Mouse (Mus musculus): Measurements from ENCODE around the gene Unc5a. TPM values are rescaled to one million over a fixed set of nuclear protein-coding genes. Genes with fewer than 3 reads are reported as not detected.

Gene Unc5a
- polyA plus RNA-seq, 1 experiment: 0.05 TPM

DNA sequence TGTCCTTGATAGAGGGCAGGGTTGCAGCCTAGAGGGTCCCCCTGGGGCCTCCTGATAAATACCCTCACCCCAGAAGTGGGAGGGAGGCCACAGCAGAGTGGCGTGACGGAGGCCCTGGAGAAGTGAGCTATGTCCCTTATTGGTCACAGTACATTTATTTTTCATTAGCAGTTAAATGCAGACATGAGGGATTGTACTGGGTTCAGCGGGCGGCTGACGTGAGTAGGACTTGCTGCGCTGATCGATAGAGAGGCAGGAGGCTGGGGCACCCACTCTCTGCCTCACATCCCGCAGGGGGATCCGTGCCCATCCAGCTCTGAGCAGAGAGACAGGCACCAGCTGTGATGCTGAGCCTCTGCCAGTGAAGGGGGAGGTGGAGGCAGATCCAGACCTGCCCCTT lies 38.2 kb downstream of the Unc5a start:
- no peak overlapping the region for H3K4me2 ChIP-seq (ENCODE audit: low read depth)
- peaks cover 49% of the 10 kb centered on the region for H3K27me3 ChIP-seq (ENCODE audit: control insufficient read depth, insufficient read depth, insufficient read length)
- TF ChIP-seq MYOG (IDR thresholded peaks at IDR 0.05; ENCODE audit: control insufficient read depth in 1 of 3, insufficient read depth in 1 of 3, insufficient read length in 2 of 3, low read depth in 2 of 3) (no peak), TCF12 (IDR thresholded peaks at IDR 0.05; ENCODE audit: insufficient read depth, poor library complexity, severe bottlenecking) (no peak), MYOD1 (IDR thresholded peaks at IDR 0.05; ENCODE audit: control insufficient read depth in 1 of 3, insufficient read length in 2 of 3, low read depth in 2 of 3) (no peak), REST (IDR thresholded peaks at IDR 0.05; ENCODE audit: insufficient read depth, insufficient read length) (no peak), E2F4 (IDR thresholded peaks at IDR 0.05; ENCODE audit: insufficient read depth) (no peak), CEBPB (IDR thresholded peaks at IDR 0.05; ENCODE audit: insufficient read depth, poor library complexity, severe bottlenecking) (no peak), POLR2AphosphoS2 (IDR thresholded peaks at IDR 0.05; ENCODE audit: insufficient read length, low read depth) (no peak), MAX (IDR thresholded peaks at IDR 0.05; ENCODE audit: low read depth) (no peak), TCF3 (IDR thresholded peaks at IDR 0.05; ENCODE audit: insufficient read length, low read depth) (no peak), SRF (IDR thresholded peaks at IDR 0.05; ENCODE audit: control insufficient read depth, insufficient read length, low read depth) (no peak), POLR2A (IDR thresholded peaks at IDR 0.05; ENCODE audit: insufficient read length, low read depth) (no peak), USF1 (IDR thresholded peaks at IDR 0.05; ENCODE audit: low read depth) (no peak)
- no peaks in the 10 kb centered on the region for H3K36me3 ChIP-seq (ENCODE audit: control insufficient read depth, insufficient read depth)
- no peak overlapping the region for H3K4me3 ChIP-seq
- H3K79me2 ChIP-seq (ENCODE audit: control insufficient read depth, insufficient read depth): no peaks in the 10 kb centered on the region
- H3ac ChIP-seq (ENCODE audit: control insufficient read depth, insufficient read length): no peak overlapping the region

DNA sequence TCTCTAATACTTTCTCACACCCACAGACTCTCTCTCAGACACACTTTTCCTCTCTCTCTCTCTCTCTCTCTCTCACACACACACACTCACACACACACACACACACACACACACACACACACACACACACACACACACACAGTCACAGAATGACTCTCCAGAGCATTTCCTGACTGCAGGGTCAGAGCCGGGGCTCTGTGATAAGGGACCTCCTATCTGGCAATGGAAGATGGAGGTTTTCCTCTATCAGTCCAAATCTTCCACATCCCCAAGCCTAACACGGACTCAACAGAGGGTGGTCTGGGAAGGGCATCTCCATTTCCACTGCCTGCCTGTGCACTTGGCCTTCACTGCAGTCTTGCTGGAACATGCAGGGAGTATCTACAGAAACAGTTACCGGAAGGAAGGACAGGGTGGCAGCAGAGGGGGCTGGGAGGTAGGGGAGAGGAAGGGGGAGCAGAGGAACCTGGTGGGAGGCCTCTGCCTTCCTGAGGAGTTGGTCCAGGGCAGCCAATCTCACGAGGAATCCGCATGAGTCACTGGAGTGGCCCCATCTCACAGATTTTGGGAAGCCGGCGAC lies 39.1 kb downstream of the Unc5a start:
- Histone ChIP-seq H3K4me2 (ENCODE audit: low read depth) (no peak overlapping the region), H3K27me3 (ENCODE audit: control insufficient read depth, insufficient read depth, insufficient read length) (peaks cover 53% of the 10 kb centered on the region), H3K4me3 (no peak overlapping the region)

DNA sequence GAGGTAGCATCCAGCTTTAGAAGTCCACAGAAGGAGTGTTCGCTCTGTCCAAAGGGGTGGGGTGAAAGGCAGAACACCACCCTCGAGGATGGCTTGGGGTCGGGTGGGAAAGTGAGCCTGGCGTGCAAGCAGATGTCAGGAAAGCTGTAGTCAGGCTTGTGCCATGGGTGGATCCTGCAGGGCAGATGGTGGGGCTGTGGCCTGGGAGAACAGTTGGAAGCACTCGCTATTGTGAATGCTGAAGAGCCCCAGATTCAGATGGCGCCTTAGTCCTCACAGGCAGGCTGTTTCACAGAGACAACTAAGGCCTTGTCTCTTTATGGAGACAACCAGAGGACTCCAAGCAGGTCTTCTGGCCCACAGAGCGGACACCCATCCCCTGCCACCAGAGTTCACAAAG lies 43.0 kb downstream of the Unc5a start:
- no peak for TF ChIP-seq MYOD1 (IDR thresholded peaks at IDR 0.05; ENCODE audit: control insufficient read depth in 1 of 3, insufficient read length in 2 of 3, low read depth in 2 of 3)
- Histone ChIP-seq H3K4me3 (no peak overlapping the region), H3K36me3 (ENCODE audit: control insufficient read depth, insufficient read depth) (no peaks in the 10 kb centered on the region), H3K27me3 (ENCODE audit: control insufficient read depth, insufficient read depth, insufficient read length) (peaks cover 76% of the 10 kb centered on the region), H3ac (ENCODE audit: control insufficient read depth, insufficient read length) (no peak overlapping the region), H3K4me2 (ENCODE audit: low read depth) (no peak overlapping the region), H3K79me2 (ENCODE audit: control insufficient read depth, insufficient read depth) (no peaks in the 10 kb centered on the region)

More for the DNA sequence above, 39.1 kb downstream of the Unc5a start:
- TF ChIP-seq CEBPB (IDR thresholded peaks at IDR 0.05; ENCODE audit: insufficient read depth, poor library complexity, severe bottlenecking) (no peak), E2F4 (IDR thresholded peaks at IDR 0.05; ENCODE audit: insufficient read depth) (no peak), USF1 (IDR thresholded peaks at IDR 0.05; ENCODE audit: low read depth) (no peak), SRF (IDR thresholded peaks at IDR 0.05; ENCODE audit: control insufficient read depth, insufficient read length, low read depth) (no peak), MYOD1 (IDR thresholded peaks at IDR 0.05; ENCODE audit: control insufficient read depth in 1 of 3, insufficient read length in 2 of 3, low read depth in 2 of 3) (no peak), TCF3 (IDR thresholded peaks at IDR 0.05; ENCODE audit: insufficient read length, low read depth) (no peak), MAX (IDR thresholded peaks at IDR 0.05; ENCODE audit: low read depth) (no peak), POLR2AphosphoS2 (IDR thresholded peaks at IDR 0.05; ENCODE audit: insufficient read length, low read depth) (no peak), REST (IDR thresholded peaks at IDR 0.05; ENCODE audit: insufficient read depth, insufficient read length) (no peak), MYOG (IDR thresholded peaks at IDR 0.05; ENCODE audit: control insufficient read depth in 1 of 3, insufficient read depth in 1 of 3, insufficient read length in 2 of 3, low read depth in 2 of 3) (no peak), POLR2A (IDR thresholded peaks at IDR 0.05; ENCODE audit: insufficient read length, low read depth) (no peak), TCF12 (IDR thresholded peaks at IDR 0.05; ENCODE audit: insufficient read depth, poor library complexity, severe bottlenecking) (no peak)
- no peaks in the 10 kb centered on the region for H3K36me3 ChIP-seq (ENCODE audit: control insufficient read depth, insufficient read depth)
- no peak overlapping the region for H3ac ChIP-seq (ENCODE audit: control insufficient read depth, insufficient read length)
- no peaks in the 10 kb centered on the region for H3K79me2 ChIP-seq (ENCODE audit: control insufficient read depth, insufficient read depth)

DNA sequence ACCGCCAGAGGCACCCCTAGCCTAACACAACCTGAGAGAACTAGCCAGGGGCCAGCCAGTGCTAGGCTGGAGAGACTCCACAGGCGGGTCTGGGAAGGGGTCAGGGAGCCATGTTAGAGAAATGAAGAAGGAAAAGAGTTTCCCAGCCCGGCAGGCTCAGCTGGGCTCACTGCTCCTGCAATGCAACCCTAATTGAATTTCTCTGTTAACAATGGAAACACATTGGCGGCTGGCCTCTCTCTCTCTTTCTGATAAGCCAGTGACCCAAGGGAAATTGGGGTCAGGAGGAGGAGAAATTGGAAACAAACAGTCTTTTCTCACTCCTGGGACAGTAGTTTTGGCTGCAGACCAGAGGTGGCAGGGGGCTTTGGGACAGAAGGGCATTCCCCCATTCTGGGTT lies 45.4 kb downstream of the Unc5a start:
- H3K79me2 ChIP-seq (ENCODE audit: control insufficient read depth, insufficient read depth): no peaks in the 10 kb centered on the region
- TF ChIP-seq USF1 (IDR thresholded peaks at IDR 0.05; ENCODE audit: low read depth) (no peak), REST (IDR thresholded peaks at IDR 0.05; ENCODE audit: insufficient read depth, insufficient read length) (no peak), MYOG (IDR thresholded peaks at IDR 0.05; ENCODE audit: control insufficient read depth in 1 of 3, insufficient read depth in 1 of 3, insufficient read length in 2 of 3, low read depth in 2 of 3) (no peak), MYOD1 (IDR thresholded peaks at IDR 0.05; ENCODE audit: control insufficient read depth in 1 of 3, insufficient read length in 2 of 3, low read depth in 2 of 3) (no peak), MAX (IDR thresholded peaks at IDR 0.05; ENCODE audit: low read depth) (no peak), POLR2AphosphoS2 (IDR thresholded peaks at IDR 0.05; ENCODE audit: insufficient read length, low read depth) (no peak), CEBPB (IDR thresholded peaks at IDR 0.05; ENCODE audit: insufficient read depth, poor library complexity, severe bottlenecking) (no peak), E2F4 (IDR thresholded peaks at IDR 0.05; ENCODE audit: insufficient read depth) (no peak), POLR2A (IDR thresholded peaks at IDR 0.05; ENCODE audit: insufficient read length, low read depth) (no peak), TCF12 (IDR thresholded peaks at IDR 0.05; ENCODE audit: insufficient read depth, poor library complexity, severe bottlenecking) (no peak), SRF (IDR thresholded peaks at IDR 0.05; ENCODE audit: control insufficient read depth, insufficient read length, low read depth) (no peak), TCF3 (IDR thresholded peaks at IDR 0.05; ENCODE audit: insufficient read length, low read depth) (no peak)
- H3ac ChIP-seq (ENCODE audit: control insufficient read depth, insufficient read length): no peak overlapping the region
- H3K4me3 ChIP-seq: no peak overlapping the region
- H3K27me3 ChIP-seq (ENCODE audit: control insufficient read depth, insufficient read depth, insufficient read length): peaks cover 88% of the 10 kb centered on the region
- H3K4me2 ChIP-seq (ENCODE audit: low read depth): no peak overlapping the region
- H3K36me3 ChIP-seq (ENCODE audit: control insufficient read depth, insufficient read depth): no peaks in the 10 kb centered on the region

DNA sequence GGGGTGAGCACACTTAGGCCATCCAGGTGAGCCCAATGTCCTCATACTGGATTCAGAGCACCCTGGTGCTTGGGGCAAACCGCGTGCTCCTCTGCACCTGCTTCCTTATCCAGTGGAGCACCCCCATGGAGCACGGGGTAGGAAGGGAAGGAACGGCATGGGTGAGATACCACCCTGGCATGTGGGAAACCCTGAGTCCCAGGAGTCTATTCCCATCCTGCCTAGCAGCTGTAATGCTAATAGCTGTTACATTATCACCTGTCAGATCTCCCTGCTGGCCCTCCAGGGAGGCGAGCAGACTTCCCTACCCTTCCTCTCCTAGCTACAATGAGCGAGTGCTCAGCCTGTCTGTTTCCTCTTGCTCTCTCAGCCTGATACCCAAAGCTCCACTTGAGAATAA lies 46.0 kb downstream of the Unc5a start:
- Histone ChIP-seq H3K4me3 (no peak overlapping the region), H3K36me3 (ENCODE audit: control insufficient read depth, insufficient read depth) (no peaks in the 10 kb centered on the region), H3K4me2 (ENCODE audit: low read depth) (no peak overlapping the region), H3K27me3 (ENCODE audit: control insufficient read depth, insufficient read depth, insufficient read length) (peaks cover 84% of the 10 kb centered on the region), H3K79me2 (ENCODE audit: control insufficient read depth, insufficient read depth) (no peaks in the 10 kb centered on the region), H3ac (ENCODE audit: control insufficient read depth, insufficient read length) (no peak overlapping the region)
- TF ChIP-seq USF1 (IDR thresholded peaks at IDR 0.05; ENCODE audit: low read depth): no peak
- no peak for TF ChIP-seq POLR2A (IDR thresholded peaks at IDR 0.05; ENCODE audit: insufficient read length, low read depth)
- TF ChIP-seq MYOD1 (IDR thresholded peaks at IDR 0.05; ENCODE audit: control insufficient read depth in 1 of 3, insufficient read length in 2 of 3, low read depth in 2 of 3): no peak
- no peak for TF ChIP-seq SRF (IDR thresholded peaks at IDR 0.05; ENCODE audit: control insufficient read depth, insufficient read length, low read depth)
- no peak for TF ChIP-seq MAX (IDR thresholded peaks at IDR 0.05; ENCODE audit: low read depth)
- TF ChIP-seq E2F4 (IDR thresholded peaks at IDR 0.05; ENCODE audit: insufficient read depth): no peak
- TF ChIP-seq TCF12 (IDR thresholded peaks at IDR 0.05; ENCODE audit: insufficient read depth, poor library complexity, severe bottlenecking): no peak
- TF ChIP-seq POLR2AphosphoS2 (IDR thresholded peaks at IDR 0.05; ENCODE audit: insufficient read length, low read depth): no peak
- TF ChIP-seq CEBPB (IDR thresholded peaks at IDR 0.05; ENCODE audit: insufficient read depth, poor library complexity, severe bottlenecking): no peak
- no peak for TF ChIP-seq MYOG (IDR thresholded peaks at IDR 0.05; ENCODE audit: control insufficient read depth in 1 of 3, insufficient read depth in 1 of 3, insufficient read length in 2 of 3, low read depth in 2 of 3)

Measured in myocyte (in vitro differentiated cells).